Mouse (Mus musculus) hindbrain, embryonic 15.5 days (tissue): ENCODE measurements around the gene Exoc4. TPM values are rescaled to one million over a fixed set of nuclear protein-coding genes. Genes with fewer than 3 reads are reported as not detected.
A peak's percentile ranks its signal among the peaks of the same experiment; 100 is the strongest.

Source experiments
- ATAC-seq: fragments of 200-750 bp; cut with Nextera tagmentation; 2 replicates; pipeline ENCODE4 v1.8.0; 2017; ENCODE audit warnings: low read depth, moderate number of reproducible peaks, moderate TSS enrichment; ENCODE audit not compliant: low FRiP score
- H3K27ac ChIP-seq: fragments of 300-500 bp; sonication (generic); replicated peaks from 2 replicates; pipeline ENCODE4 v1.5.1; 2015; ENCODE audit warnings: mild to moderate bottlenecking, inconsistent platforms
- H3K27me3 ChIP-seq: fragments of 300-500 bp; sonication (generic); 2 replicates; pipeline ENCODE4 v1.6.1; 2015; ENCODE audit warnings: control low read depth, inconsistent platforms
- H3K36me3 ChIP-seq: fragments of 300-500 bp; sonication (generic); 2 replicates; pipeline ENCODE4 v1.6.1; 2015; ENCODE audit warnings: control low read depth, inconsistent platforms
- H3K4me1 ChIP-seq: fragments of 300-500 bp; sonication (generic); replicated peaks from 2 replicates; pipeline ENCODE4 v1.6.1; 2015; ENCODE audit warnings: control low read depth, inconsistent platforms
- H3K4me2 ChIP-seq: fragments of 300-500 bp; sonication (generic); 2 replicates; pipeline ENCODE4 v1.6.1; 2015; ENCODE audit warnings: moderate library complexity, mild to moderate bottlenecking, inconsistent platforms
- H3K4me3 ChIP-seq: fragments of 300-500 bp; sonication (generic); 2 replicates; pipeline ENCODE4 v1.5.1; 2015; ENCODE audit warnings: mild to moderate bottlenecking, inconsistent platforms
- H3K9ac ChIP-seq: fragments of 300-500 bp; sonication (generic); 2 replicates; pipeline ENCODE4 v1.6.1; 2015; ENCODE audit warnings: inconsistent platforms
- H3K9me3 ChIP-seq: fragments of 300-500 bp; sonication (generic); 2 replicates; pipeline ENCODE4 v1.6.1; 2016; ENCODE audit warnings: control low read depth, inconsistent platforms
- WGBS: fragments of 180-500 bp; shearing (Covaris S2); methylation state at CpG from one replicate; pipeline ENCODE4 v1.1.7; 2015; 5-methylcytosine and 5-hydroxymethylcytosine counted together
- polyA plus RNA-seq: library from polyadenylated mRNA; unstranded; fragments of >200 nt; fragmentation: Nextera tagmentation; extraction: Ambion mirVana; gene quantifications from 2 replicates; pipeline ENCODE4 v1.2.1, GENCODE M21; 2015

Gene Exoc4
- polyA plus RNA-seq, 1 experiment from 2014 or later, result 49.6 TPM

DNA sequence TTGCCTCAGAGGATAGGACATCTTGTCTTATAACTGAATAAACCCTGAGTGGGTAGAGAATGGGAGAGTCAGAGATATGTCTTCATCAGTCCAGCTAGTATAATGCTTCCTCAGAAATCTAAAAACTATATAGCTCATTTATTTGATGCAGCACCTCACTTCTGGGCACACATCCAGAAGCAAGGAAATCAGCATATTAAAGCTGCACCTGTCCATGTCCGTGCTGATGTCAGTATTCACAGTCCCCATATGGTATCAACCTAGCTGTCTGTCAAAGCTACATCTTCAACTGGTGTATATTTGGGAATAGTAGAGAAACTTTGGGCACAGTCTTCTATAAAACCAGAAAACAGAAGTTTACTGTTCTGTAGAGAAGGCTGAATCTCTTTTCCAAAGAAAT, 642.0 kb downstream of the Exoc4 start:
- WGBS, result 59% methylated on average over 1 of the region's 1 CpGs
- no peaks in the 10 kb centered on the region for H3K9me3 ChIP-seq
- no peak overlapping the region for H3K27ac ChIP-seq
- H3K9ac ChIP-seq, result no peak overlapping the region
- no peaks in the 10 kb centered on the region for H3K27me3 ChIP-seq
- H3K4me1 ChIP-seq, result no peaks in the 10 kb centered on the region
- no peaks in the 10 kb centered on the region for H3K36me3 ChIP-seq
- no peak for ATAC-seq
- no peak overlapping the region for H3K4me2 ChIP-seq
- no peak overlapping the region for H3K4me3 ChIP-seq

GRCm38 (mm10) chr6:33892142-33892541, 643.3 kb downstream of the Exoc4 start:
- Histone ChIP-seq H3K36me3 (no peaks in the 10 kb centered on the region), H3K27ac (no peak overlapping the region), H3K9me3 (no peaks in the 10 kb centered on the region), H3K27me3 (no peaks in the 10 kb centered on the region), H3K9ac (no peak overlapping the region), H3K4me2 (no peak overlapping the region), H3K4me1 (no peaks in the 10 kb centered on the region), H3K4me3 (no peak overlapping the region)
- no peak for ATAC-seq
- WGBS, result 63% methylated on average over 2 of the region's 2 CpGs

DNA sequence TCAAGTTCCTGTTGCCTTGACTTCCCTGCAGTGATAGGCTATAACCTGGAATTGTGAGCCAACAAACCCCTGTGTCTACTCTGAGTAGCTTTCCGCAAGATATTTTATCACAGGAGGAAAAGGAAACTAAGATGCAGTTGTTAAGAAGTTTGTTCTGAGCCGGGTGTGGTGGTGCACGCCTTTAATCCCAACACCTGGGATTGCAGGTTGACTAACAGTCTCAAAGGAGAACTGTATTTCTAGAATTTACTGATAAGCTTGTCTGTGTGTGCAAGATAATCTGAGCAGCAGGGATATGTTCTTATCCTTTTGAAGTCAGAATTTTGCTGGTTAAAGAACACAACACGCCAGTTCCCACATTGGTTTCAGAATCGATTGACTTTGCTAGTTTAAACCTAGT, 651.1 kb downstream of the Exoc4 start:
- H3K9me3 ChIP-seq, result no peaks in the 10 kb centered on the region
- H3K27me3 ChIP-seq, result no peaks in the 10 kb centered on the region
- H3K9ac ChIP-seq, result no peak overlapping the region
- 93% methylated on average over 5 of the region's 5 CpGs for WGBS
- no peak overlapping the region for H3K4me2 ChIP-seq
- H3K4me3 ChIP-seq, result no peak overlapping the region
- ATAC-seq, result no peak
- no peaks in the 10 kb centered on the region for H3K4me1 ChIP-seq
- H3K36me3 ChIP-seq, result no peaks in the 10 kb centered on the region
- H3K27ac ChIP-seq, result no peak overlapping the region

DNA sequence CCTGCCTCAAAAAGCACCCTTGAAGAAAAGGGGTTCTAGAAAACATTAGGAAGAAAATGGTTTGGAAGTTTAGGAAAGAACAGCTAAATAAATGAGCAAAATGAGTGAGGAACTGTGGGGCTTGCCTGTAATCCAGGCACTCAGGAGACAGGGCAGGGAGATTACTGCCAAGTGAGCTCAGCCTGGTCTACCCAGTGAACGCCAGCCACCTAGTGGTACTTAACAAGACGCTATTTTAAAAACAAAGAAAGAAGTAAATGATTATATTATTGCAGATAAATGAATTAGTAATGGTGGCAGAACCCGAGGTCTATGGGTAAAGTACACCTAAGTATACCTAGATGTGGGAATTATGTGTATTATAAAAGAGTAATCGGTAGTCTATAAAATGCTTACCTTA, 651.7 kb downstream of the Exoc4 start:
- no peak for ATAC-seq

GRCm38 (mm10) chr6:33905099-33905498, 656.2 kb downstream of the Exoc4 start:
- Histone ChIP-seq H3K4me1 (no peaks in the 10 kb centered on the region), H3K27me3 (no peaks in the 10 kb centered on the region), H3K9ac (no peak overlapping the region), H3K27ac (no peak overlapping the region), H3K4me3 (no peak overlapping the region), H3K36me3 (no peaks in the 10 kb centered on the region), H3K9me3 (no peaks in the 10 kb centered on the region), H3K4me2 (no peak overlapping the region)
- no peak for ATAC-seq
- WGBS, result 72% methylated on average over 1 of the region's 1 CpGs

More for the DNA sequence above, 651.7 kb downstream of the Exoc4 start:
- Histone ChIP-seq H3K4me1 (no peaks in the 10 kb centered on the region), H3K36me3 (no peaks in the 10 kb centered on the region), H3K27me3 (no peaks in the 10 kb centered on the region), H3K27ac (no peak overlapping the region), H3K4me2 (no peak overlapping the region), H3K9me3 (no peaks in the 10 kb centered on the region), H3K9ac (no peak overlapping the region), H3K4me3 (no peak overlapping the region)
- 76% methylated on average over 4 of the region's 4 CpGs for WGBS

- Histone ChIP-seq H3K36me3 (no peaks in the 10 kb centered on the region), H3K4me1 (peaks cover 3% of the 10 kb centered on the region; the same call in 1 of the 2 replicates), H3K4me2 (no peak overlapping the region), H3K9me3 (no peaks in the 10 kb centered on the region), H3K27me3 (no peaks in the 10 kb centered on the region), H3K27ac (no peak overlapping the region), H3K4me3 (no peak overlapping the region), H3K9ac (no peak overlapping the region)
- 91% methylated on average over 3 of the region's 3 CpGs for WGBS
- no peak for ATAC-seq
These were observed 661.8 kb downstream of the Exoc4 start for GRCm38 (mm10) chr6:33910671-33911070.

DNA sequence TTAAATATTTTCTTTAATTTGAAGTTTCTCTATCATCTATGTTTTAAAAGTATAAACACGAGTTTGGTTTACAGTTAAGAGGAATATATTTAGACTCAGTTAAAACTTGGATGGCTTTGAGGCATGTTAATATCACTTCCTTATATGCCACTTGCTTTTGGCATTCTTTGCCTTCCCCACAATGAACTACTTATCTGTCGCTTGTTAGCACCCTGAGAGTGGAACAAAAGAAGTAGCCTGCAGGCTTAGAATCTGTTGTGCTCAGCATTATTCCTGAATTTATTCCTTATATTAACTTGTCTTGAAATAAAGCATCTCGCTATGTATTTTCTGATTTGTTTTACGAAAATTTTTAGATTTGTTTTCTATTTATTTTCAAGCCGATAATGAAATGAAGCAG, 664.2 kb downstream of the Exoc4 start:
- ATAC-seq, result no peak
- Histone ChIP-seq H3K9ac (no peak overlapping the region), H3K4me1 (peaks cover 3% of the 10 kb centered on the region; the same call in 1 of the 2 replicates), H3K27me3 (no peaks in the 10 kb centered on the region), H3K36me3 (no peaks in the 10 kb centered on the region), H3K4me2 (no peak overlapping the region), H3K4me3 (no peak overlapping the region), H3K9me3 (no peaks in the 10 kb centered on the region), H3K27ac (no peak overlapping the region; the same call in 1 of the 2 replicates)
- 59% methylated on average over 5 of the region's 5 CpGs for WGBS

DNA sequence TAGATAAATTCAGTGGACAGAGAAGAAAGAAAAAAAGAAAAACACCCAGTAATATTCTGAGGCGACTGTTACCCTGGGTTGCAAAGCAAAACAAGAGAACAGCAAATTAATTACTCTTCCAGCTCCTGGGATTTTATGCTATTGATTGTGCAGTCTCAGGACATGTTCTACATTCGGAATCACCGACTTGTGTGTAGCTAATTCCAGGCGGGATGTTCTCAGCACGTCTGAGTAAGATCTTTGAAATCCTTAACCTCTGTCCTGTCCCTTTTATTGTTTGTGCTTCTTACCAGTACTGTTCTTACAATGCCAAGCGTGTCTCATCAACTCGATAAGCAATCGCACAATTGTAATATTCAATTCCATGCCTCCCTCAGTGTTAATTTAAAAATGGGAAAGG, 664.6 kb downstream of the Exoc4 start:
- no peak for ATAC-seq
- Histone ChIP-seq H3K27ac (peak overlapping the region; percentile 34; the same call in 1 of the 2 replicates), H3K4me3 (no peak overlapping the region), H3K9me3 (no peaks in the 10 kb centered on the region), H3K27me3 (no peaks in the 10 kb centered on the region), H3K4me1 (peaks cover 3% of the 10 kb centered on the region; the same call in 1 of the 2 replicates), H3K4me2 (no peak overlapping the region), H3K9ac (no peak overlapping the region), H3K36me3 (no peaks in the 10 kb centered on the region)
- 28% methylated on average over 8 of the region's 8 CpGs for WGBS

- WGBS, result 70% methylated on average over 4 of the region's 4 CpGs
- H3K27ac ChIP-seq, result peak overlapping the region; percentile 55; the same call in 1 of the 2 replicates
- no peaks in the 10 kb centered on the region for H3K36me3 ChIP-seq
- no peaks in the 10 kb centered on the region for H3K27me3 ChIP-seq
- no peak overlapping the region for H3K4me3 ChIP-seq
- no peak overlapping the region for H3K4me2 ChIP-seq
- no peak overlapping the region for H3K9ac ChIP-seq
- no peak for ATAC-seq
- H3K4me1 ChIP-seq, result peaks cover 3% of the 10 kb centered on the region; the same call in 1 of the 2 replicates
- H3K9me3 ChIP-seq, result no peaks in the 10 kb centered on the region
These were observed 665.1 kb downstream of the Exoc4 start for GRCm38 (mm10) chr6:33913964-33914363.

DNA sequence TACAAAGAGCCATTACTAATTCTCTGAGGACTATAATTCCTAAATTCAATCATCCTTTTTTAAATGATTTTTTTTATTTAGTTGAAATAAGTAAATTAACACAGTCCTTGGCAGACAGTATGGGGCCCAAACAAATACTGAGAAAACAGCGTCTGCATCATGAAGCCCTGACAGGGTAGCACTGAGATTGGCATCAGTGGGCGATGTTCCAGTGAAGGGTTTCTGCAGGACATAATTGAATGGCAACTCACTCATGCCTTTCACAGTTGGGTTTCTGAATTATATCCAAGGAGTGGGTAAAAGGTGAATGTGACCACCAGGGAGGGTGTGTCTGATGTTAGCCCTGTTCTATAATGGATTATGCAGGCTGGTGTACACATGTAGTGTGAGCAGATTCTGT, 674.7 kb downstream of the Exoc4 start:
- ATAC-seq, result no peak
- no peaks in the 10 kb centered on the region for H3K27me3 ChIP-seq
- H3K4me3 ChIP-seq, result no peak overlapping the region
- H3K9me3 ChIP-seq, result no peaks in the 10 kb centered on the region
- no peak overlapping the region for H3K9ac ChIP-seq
- H3K27ac ChIP-seq, result no peak overlapping the region
- H3K4me1 ChIP-seq, result no peaks in the 10 kb centered on the region
- no peak overlapping the region for H3K4me2 ChIP-seq
- H3K36me3 ChIP-seq, result no peaks in the 10 kb centered on the region
- WGBS, result 45% methylated on average over 2 of the region's 2 CpGs

- Histone ChIP-seq H3K4me3 (no peak overlapping the region), H3K9ac (no peak overlapping the region), H3K9me3 (no peaks in the 10 kb centered on the region), H3K4me1 (peaks cover 8% of the 10 kb centered on the region), H3K27ac (no peak overlapping the region), H3K36me3 (no peaks in the 10 kb centered on the region), H3K27me3 (no peaks in the 10 kb centered on the region), H3K4me2 (no peak overlapping the region)
- no peak for ATAC-seq
- WGBS, result 77% methylated on average over 4 of the region's 4 CpGs
These were observed 676.0 kb downstream of the Exoc4 start for GRCm38 (mm10) chr6:33924888-33925287.

DNA sequence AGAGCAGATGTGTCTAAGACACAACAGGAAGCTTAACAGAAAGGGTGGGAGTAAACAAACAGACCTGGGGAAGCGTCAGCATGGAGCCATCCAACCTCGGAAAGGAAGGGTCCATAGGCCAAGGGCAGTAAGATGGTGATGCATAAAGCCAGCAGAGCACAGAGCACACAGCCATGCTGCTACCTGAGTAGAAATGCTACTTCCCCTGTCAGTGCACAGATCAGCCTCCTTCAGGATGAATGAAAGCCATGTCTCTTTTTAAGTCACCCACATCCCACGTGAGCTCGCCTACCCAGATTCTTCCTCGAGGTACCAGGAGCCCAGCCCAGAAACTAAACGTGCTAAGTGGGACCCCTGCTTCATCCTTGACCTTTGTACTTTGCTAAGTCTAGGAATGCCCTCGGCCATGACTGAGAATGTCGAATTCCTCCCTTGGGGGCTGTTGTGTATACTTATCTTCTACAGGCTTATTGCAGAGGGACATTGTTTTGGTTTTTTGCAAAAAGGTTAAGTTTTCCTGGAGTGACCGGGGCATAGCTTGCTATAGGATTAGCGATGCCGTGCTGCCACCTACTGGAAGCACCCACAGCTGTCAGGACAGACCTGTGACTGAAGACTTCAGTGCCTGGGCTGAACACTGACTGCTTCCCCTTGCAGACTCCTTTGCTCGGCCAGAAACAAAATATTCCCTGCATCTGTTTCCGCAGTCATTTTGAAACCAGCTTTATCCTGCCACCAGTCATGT, 680.6 kb downstream of the Exoc4 start:
- Histone ChIP-seq H3K4me2 (no peak overlapping the region), H3K4me1 (peaks cover 11% of the 10 kb centered on the region), H3K4me3 (no peak overlapping the region), H3K27ac (peak overlapping the region; percentile 55; the same call in 1 of the 2 replicates), H3K9ac (no peak overlapping the region), H3K27me3 (no peaks in the 10 kb centered on the region), H3K9me3 (no peaks in the 10 kb centered on the region), H3K36me3 (no peaks in the 10 kb centered on the region)
- ATAC-seq, result peak; percentile 89; the same call in 1 of the 2 replicates
- 28% methylated on average over 13 of the region's 13 CpGs for WGBS
